Mouse (Mus musculus): ENCODE results near the gene Sec13.

DNA sequence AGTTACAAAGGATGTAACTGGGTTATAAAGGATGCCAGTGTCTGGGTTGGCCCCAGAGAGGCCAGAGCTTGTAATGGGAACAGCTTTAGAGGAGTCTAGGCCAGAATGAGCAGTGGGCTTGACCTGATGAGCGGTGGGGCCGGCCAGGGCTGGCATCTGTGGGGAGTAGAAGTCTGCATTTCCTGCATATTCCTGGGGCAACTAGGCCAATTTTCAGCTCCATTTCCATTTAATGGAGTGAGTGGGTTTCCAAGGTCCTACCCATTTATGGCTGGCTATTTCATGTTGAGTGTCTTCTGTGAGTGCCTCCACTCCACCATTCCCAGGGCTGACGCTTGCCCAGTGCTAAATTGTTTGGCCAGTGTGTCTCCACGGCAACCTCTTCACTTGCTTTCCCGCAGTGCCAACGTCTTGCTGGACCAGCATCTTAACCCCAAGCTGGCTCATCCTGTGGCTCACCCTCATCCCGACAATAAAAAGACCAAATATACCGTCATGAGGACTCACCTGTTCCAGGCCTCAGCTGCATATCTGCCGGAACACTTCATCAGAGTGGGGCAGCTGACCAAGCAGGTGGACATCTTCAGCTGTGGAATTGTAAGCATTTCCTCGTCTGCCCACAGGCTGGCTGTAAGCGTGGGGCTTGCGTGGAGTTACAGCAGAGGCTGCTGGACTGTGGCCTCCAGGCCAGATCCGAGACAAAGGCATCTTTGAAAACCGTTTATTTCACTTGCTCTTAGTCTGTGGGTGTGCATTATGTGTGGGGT, 62.1 kb downstream of the Sec13 start:
- TF ChIP-seq CTCF (IDR thresholded peaks at IDR 0.05; ENCODE audit: low read depth, low read length) (no peak), POLR2A (IDR thresholded peaks at IDR 0.05; ENCODE audit: insufficient read depth, low read length) (no peak)
